ENCODE assay signal across 8 mouse cellular contexts in genomic region chr5:31698297-31698726, GRCm38 (mm10). TPM values are rescaled to one million over a fixed set of nuclear protein-coding genes. Genes with fewer than 3 reads are reported as not detected.
DNase-seq lines count a peak whose midpoint lies in the region; ATAC-seq and TF ChIP-seq lines count a peak whose summit lies in the region.

No protein-coding gene starts in this region.

- 7% methylated on average over 16 of the region's 16 CpGs for whole genome bisulfite sequencing in hindbrain, embryonic 10.5 days
- 2% methylated on average over 16 of the region's 16 CpGs for whole genome bisulfite sequencing in lung, postnatal 0 days

- H3K27ac ChIP-seq in hindbrain, embryonic 10.5 days: peak overlapping the region; percentile 94
- H3K27ac ChIP-seq in lung, postnatal 0 days (ENCODE audit: low read length): peak overlapping the region; percentile 97

- peak overlapping the region; percentile 75 for H3K4me2 ChIP-seq in lung, postnatal 0 days (replicated peaks; ENCODE audit: low read depth, low read length)

- peak; percentile 87 for ATAC-seq in frontal cortex, adult (ENCODE audit: low TSS enrichment)
- ATAC-seq in lung, postnatal 0 days: peak; percentile 85

- DNase-seq in Muller cell, postnatal 12 days (ENCODE audit: inconsistent ontology term): peak; percentile 95
- peak; percentile 89 for DNase-seq in cerebellum, adult 9-10 months
- DNase-seq in hindbrain, embryonic 10.5 days (ENCODE audit: low spot score): peak; percentile 73
- DNase-seq in layer of hippocampus, postnatal 10 days (ENCODE audit: low spot score in 2 of 2): peak; percentile 81 to 83
- DNase-seq in lung, postnatal 0 days (ENCODE audit: low spot score): peak; percentile 96
- peak; percentile 41 for DNase-seq in ovary, postnatal 10 days (ENCODE audit: low spot score)
- peak; percentile 96 for DNase-seq in thymus, postnatal 0 days (ENCODE audit: low spot score)

- H3K9me3 ChIP-seq in hindbrain, embryonic 10.5 days: no peaks in the 10 kb centered on the region
- H3K9me3 ChIP-seq in lung, postnatal 0 days (ENCODE audit: low read length): no peaks in the 10 kb centered on the region

- 0 out of 2 replicates have a peak, but pooled peaks cover 5% of the 10 kb centered on the region for H3K36me3 ChIP-seq in hindbrain, embryonic 10.5 days
- H3K36me3 ChIP-seq in lung, postnatal 0 days (ENCODE audit: insufficient read depth, low read length): no peaks in the 10 kb centered on the region

- peak overlapping the region; percentile 90 for H3K9ac ChIP-seq in lung, postnatal 0 days (replicated peaks; ENCODE audit: low read depth)

- no peaks in the 10 kb centered on the region for H3K27me3 ChIP-seq in hindbrain, embryonic 10.5 days (ENCODE audit: insufficient read depth, poor library complexity, severe bottlenecking)
- H3K27me3 ChIP-seq in lung, postnatal 0 days (replicated peaks; ENCODE audit: insufficient read depth, low read length): no peaks in the 10 kb centered on the region

- TF ChIP-seq EP300 in lung, postnatal 0 days (IDR thresholded peaks at IDR 0.05): peak; percentile 97

- no peak for TF ChIP-seq CTCF in lung, postnatal 0 days (IDR thresholded peaks at IDR 0.05)

- H3K4me1 ChIP-seq in hindbrain, embryonic 10.5 days (replicated peaks): peaks cover 8% of the 10 kb centered on the region
- no peaks in the 10 kb centered on the region for H3K4me1 ChIP-seq in lung, postnatal 0 days (ENCODE audit: insufficient read depth, low read depth, low read length)

- H3K4me3 ChIP-seq in hindbrain, embryonic 10.5 days: peak overlapping the region; percentile 82
- H3K4me3 ChIP-seq in lung, postnatal 0 days (ENCODE audit: low read depth, low read length): peak overlapping the region; percentile 76

RNA-seq across cellular contexts. Expression of gene Babam2, which starts 0.8 kb away (rescaled TPM):
- polyA plus RNA-seq in hindbrain, embryonic 10.5 days (2016; fragmentation: Nextera tagmentation; extraction: Ambion mirVana): 36.8 and 48.5 TPM in 2 replicates
- total RNA-seq in layer of hippocampus, postnatal 10 days (2021): 10 to 100 TPM; 39.5 to 41.2 TPM
- 39.4 and 46.5 TPM in 2 replicates for polyA plus RNA-seq in lung, postnatal 0 days (2015; fragmentation: Nextera tagmentation; extraction: Ambion mirVana)
- polyA plus RNA-seq in thymus, postnatal 0 days (2015; fragmentation: Nextera tagmentation; extraction: Ambion mirVana): 48.1 and 53.9 TPM in 2 replicates

RNA-seq across cellular contexts. Expression of gene Rbks, which starts 0.9 kb away (rescaled TPM):
- 4.3 and 4.5 TPM in 2 replicates for polyA plus RNA-seq in hindbrain, embryonic 10.5 days (2016; fragmentation: Nextera tagmentation; extraction: Ambion mirVana)
- 1 to 10 TPM; 2.7 TPM for total RNA-seq in layer of hippocampus, postnatal 10 days (2021)
- 9.8 and 10.1 TPM in 2 replicates for polyA plus RNA-seq in lung, postnatal 0 days (2015; fragmentation: Nextera tagmentation; extraction: Ambion mirVana)
- 20.7 and 22.1 TPM in 2 replicates for polyA plus RNA-seq in thymus, postnatal 0 days (2015; fragmentation: Nextera tagmentation; extraction: Ambion mirVana)

Comparison
In these comparisons a context has a peak if more than half of its experiments do, and no peak if none do; other contexts are left out.
1. Peak in every context shown above with its lines: DNase-seq, ATAC-seq, H3K4me3 ChIP-seq and H3K27ac ChIP-seq.
2. DNase-seq: peak in every context shown above with its lines; median percentile 96 in lung, postnatal 0 days; 96 in thymus, postnatal 0 days; 95 in Muller cell, postnatal 12 days; 89 in cerebellum, adult 9-10 months; 82 in layer of hippocampus, postnatal 10 days; 73 in hindbrain, embryonic 10.5 days; 41 in ovary, postnatal 10 days.